Mouse (Mus musculus): ENCODE results near the gene St6galnac5.

DNA sequence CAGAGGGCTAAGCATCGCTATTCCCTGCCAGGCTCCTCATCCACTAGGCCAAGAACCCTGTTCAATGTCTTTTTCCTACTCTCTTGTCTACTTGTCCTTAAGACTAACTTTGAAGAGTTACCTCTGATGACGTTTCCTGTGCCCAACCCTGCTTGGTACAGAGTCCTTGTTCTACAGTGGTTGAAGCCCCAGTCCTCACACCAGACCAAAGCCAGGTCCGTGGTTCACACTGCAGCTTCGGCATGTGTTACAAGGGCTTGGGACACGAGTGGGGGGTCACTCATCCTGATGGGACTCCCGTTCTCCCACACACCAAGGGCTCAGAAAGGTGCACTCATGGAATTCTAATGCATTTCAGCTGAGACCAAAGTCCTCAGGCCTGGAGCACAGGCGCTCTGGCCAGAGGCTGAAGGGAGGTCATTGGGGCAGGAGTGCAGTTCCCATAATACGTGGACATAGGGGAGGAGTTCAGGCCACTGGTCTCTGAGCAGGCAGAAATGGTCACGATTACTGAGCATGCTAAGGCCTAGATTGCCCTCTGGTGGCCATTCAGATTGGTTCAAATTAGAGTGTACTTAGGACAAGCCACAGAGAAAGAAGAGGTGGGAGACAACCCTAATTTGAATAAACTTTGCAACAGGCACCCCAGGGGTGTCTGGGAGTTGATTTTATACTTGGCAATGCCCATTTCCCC, 182.2 kb downstream of the St6galnac5 start:
- TF ChIP-seq CTCF (IDR thresholded peaks at IDR 0.05; ENCODE audit: insufficient read depth, low read depth, low read length) (no peak), POLR2A (IDR thresholded peaks at IDR 0.05; ENCODE audit: insufficient read depth, low read depth, low read length) (no peak)
